Mouse (Mus musculus): ENCODE results near the gene Cd44. TPM values are rescaled to one million over a fixed set of nuclear protein-coding genes. Genes with fewer than 3 reads are reported as not detected.

Cd44 gene
- polyA plus RNA-seq, 1 experiment from 2014 or later = 4.1 TPM

DNA sequence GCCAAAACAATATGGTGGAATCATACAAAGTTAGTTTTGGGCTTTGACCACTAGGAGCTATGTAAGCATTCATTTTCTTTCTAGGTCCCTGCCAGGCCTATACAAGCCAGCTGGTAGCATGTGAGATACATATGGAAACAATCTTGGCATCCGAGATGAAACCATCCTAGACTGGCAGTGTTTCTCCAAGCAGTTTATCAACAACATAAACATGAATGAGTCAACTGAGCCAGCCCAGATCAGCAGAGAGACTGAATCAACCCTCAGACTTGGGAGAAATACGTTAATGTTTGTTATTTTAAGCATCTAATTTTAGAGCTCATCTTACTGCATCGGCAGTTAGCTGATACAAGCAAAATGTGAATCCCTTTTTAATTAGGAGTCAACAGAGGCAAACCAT is 93.8 kb downstream of the Cd44 start:
- H3K9ac ChIP-seq (ENCODE audit: low read depth, low read length) = no peak overlapping the region
- no peak overlapping the region for H3K27ac ChIP-seq (ENCODE audit: low read depth, low read length)
- no peak for ATAC-seq (ENCODE audit: low FRiP score)
- no peak overlapping the region for H3K4me3 ChIP-seq (ENCODE audit: low read depth, low read length)
- H3K36me3 ChIP-seq (ENCODE audit: control insufficient read depth, insufficient read depth, low read length) = no peaks in the 10 kb centered on the region
- WGBS = 67% methylated on average over 3 of the region's 3 CpGs
- no peaks in the 10 kb centered on the region for H3K9me3 ChIP-seq (ENCODE audit: control insufficient read depth, low read length)
- H3K4me2 ChIP-seq (replicated peaks; ENCODE audit: low read depth, low read length) = no peak overlapping the region
- H3K4me1 ChIP-seq (replicated peaks; ENCODE audit: control insufficient read depth, insufficient read depth, low read length) = no peaks in the 10 kb centered on the region
- no peak for DNase-seq (ENCODE audit: low spot score)
- no peaks in the 10 kb centered on the region for H3K27me3 ChIP-seq (ENCODE audit: control insufficient read depth, insufficient read depth, low read length)

DNA sequence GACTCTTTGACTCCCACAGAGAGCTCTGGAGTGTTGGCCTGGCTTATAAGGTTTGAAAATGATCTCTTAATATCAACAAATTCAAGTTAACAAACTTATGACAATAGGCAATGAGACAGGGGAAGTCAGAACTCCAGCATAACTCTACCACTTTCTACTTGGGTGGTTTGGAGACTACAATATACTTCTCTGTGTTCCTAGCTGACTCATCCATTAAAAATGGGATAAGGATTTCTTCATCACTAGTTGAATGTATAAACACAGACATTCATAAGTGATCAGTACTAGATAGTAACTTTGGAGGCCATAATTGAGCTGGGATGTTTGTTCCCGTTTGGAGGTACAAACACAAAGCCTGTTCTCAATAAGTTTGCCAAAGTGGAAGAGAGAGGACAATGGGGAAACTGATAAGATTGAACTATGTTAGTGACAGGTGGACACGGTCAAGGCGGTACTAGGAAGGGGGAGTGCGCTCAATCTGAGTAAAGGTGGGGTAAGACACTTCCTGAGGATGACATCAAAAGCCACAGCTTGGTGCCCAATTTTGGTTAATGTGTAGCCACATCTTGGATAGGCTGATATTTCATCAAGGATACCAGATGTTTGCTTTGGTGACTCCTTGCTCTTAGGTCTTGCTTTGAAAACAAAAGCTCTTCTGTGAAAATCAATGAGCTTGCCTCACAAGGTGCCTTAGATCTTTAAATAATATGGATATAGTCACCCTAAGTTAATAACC is 95.5 kb downstream of the Cd44 start:
- ATAC-seq (ENCODE audit: low FRiP score) (no peak), DNase-seq (ENCODE audit: low spot score) (no peak)
- H3K27me3 ChIP-seq (ENCODE audit: control insufficient read depth, insufficient read depth, low read length) = no peaks in the 10 kb centered on the region
- H3K4me3 ChIP-seq (ENCODE audit: low read depth, low read length) = no peak overlapping the region
- no peak overlapping the region for H3K4me2 ChIP-seq (replicated peaks; ENCODE audit: low read depth, low read length)
- H3K4me1 ChIP-seq (replicated peaks; ENCODE audit: control insufficient read depth, insufficient read depth, low read length) = no peaks in the 10 kb centered on the region
- no peaks in the 10 kb centered on the region for H3K36me3 ChIP-seq (ENCODE audit: control insufficient read depth, insufficient read depth, low read length)
- no peak overlapping the region for H3K27ac ChIP-seq (ENCODE audit: low read depth, low read length)
- WGBS = 89% methylated on average over 4 of the region's 4 CpGs
- H3K9ac ChIP-seq (ENCODE audit: low read depth, low read length) = no peak overlapping the region
- no peaks in the 10 kb centered on the region for H3K9me3 ChIP-seq (ENCODE audit: control insufficient read depth, low read length)

DNA sequence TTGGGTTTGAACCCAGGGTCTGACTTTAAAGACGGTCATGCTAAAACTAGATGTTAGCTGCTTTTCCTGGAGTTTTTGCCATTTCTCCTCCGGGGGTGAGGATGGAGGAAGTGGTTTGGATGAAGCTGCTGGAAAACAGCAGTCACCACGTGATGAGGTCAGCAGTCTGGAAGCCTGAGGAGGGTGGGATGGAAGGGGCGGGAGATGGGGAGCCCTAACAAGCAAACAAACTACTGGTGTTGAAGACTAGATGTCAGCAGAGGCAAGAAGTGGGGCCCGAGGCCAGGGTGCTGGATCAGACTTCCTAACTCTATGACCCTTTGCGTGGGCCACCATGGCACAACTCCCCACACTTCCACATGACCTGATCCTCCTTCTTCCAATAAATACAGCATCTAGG is 96.2 kb downstream of the Cd44 start:
- H3K9ac ChIP-seq (ENCODE audit: low read depth, low read length) = no peak overlapping the region
- no peak for ATAC-seq (ENCODE audit: low FRiP score)
- no peak overlapping the region for H3K4me3 ChIP-seq (ENCODE audit: low read depth, low read length)
- H3K27ac ChIP-seq (ENCODE audit: low read depth, low read length) = no peak overlapping the region
- H3K4me2 ChIP-seq (replicated peaks; ENCODE audit: low read depth, low read length) = no peak overlapping the region
- no peaks in the 10 kb centered on the region for H3K4me1 ChIP-seq (replicated peaks; ENCODE audit: control insufficient read depth, insufficient read depth, low read length)
- H3K27me3 ChIP-seq (ENCODE audit: control insufficient read depth, insufficient read depth, low read length) = no peaks in the 10 kb centered on the region
- no peaks in the 10 kb centered on the region for H3K9me3 ChIP-seq (ENCODE audit: control insufficient read depth, low read length)
- 80% methylated on average over 6 of the region's 6 CpGs for WGBS
- H3K36me3 ChIP-seq (ENCODE audit: control insufficient read depth, insufficient read depth, low read length) = no peaks in the 10 kb centered on the region
- DNase-seq (ENCODE audit: low spot score) = no peak

DNA sequence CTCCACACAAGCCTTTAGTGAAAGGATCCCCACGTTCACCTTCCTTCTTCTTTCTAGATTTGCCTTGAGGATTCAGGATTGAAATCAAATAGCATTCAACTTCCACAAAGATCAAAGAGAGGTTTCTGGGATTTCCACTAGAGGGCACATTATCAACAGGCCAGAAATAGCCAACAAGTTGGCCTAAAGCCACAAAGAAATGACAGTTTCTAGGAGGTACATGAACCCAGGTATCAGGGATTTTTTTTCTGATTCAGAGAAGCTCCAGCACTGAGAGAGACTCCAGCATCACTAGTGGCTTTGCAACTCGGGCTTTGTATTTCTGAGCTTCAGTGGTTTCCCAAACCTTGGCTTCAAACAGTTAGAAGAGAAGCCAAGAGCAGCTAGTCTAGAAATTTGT is 97.4 kb downstream of the Cd44 start:
- Histone ChIP-seq H3K9me3 (ENCODE audit: control insufficient read depth, low read length) (no peaks in the 10 kb centered on the region), H3K9ac (ENCODE audit: low read depth, low read length) (no peak overlapping the region), H3K4me1 (replicated peaks; ENCODE audit: control insufficient read depth, insufficient read depth, low read length) (no peaks in the 10 kb centered on the region), H3K27me3 (ENCODE audit: control insufficient read depth, insufficient read depth, low read length) (no peaks in the 10 kb centered on the region), H3K4me3 (ENCODE audit: low read depth, low read length) (no peak overlapping the region), H3K27ac (ENCODE audit: low read depth, low read length) (no peak overlapping the region), H3K4me2 (replicated peaks; ENCODE audit: low read depth, low read length) (no peak overlapping the region), H3K36me3 (ENCODE audit: control insufficient read depth, insufficient read depth, low read length) (no peaks in the 10 kb centered on the region)
- WGBS = 64% methylated on average over 2 of the region's 2 CpGs
- ATAC-seq (ENCODE audit: low FRiP score) = no peak
- peak; percentile 36 for DNase-seq (ENCODE audit: low spot score)

DNA sequence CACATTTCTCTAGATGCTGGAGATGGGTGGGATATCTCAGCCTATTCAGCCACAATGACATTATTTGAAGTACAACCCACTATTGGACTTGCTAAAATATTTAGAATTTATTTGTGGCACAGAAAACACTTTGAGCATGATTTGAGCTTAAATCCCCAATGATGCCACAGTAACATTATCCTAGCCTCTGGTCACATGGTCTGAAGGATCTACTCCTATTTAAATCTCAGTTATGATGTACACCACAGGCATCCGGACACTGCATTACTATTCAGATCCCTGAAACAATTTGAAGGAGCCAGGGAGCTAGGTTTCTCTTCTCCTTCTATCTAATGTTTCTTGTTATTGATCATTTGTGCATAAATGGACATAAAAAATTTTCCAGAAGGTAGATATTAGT is 99.6 kb downstream of the Cd44 start:
- H3K4me2 ChIP-seq (replicated peaks; ENCODE audit: low read depth, low read length) = no peak overlapping the region
- H3K9me3 ChIP-seq (ENCODE audit: control insufficient read depth, low read length) = no peaks in the 10 kb centered on the region
- no peaks in the 10 kb centered on the region for H3K27me3 ChIP-seq (ENCODE audit: control insufficient read depth, insufficient read depth, low read length)
- DNase-seq (ENCODE audit: low spot score) (no peak), ATAC-seq (ENCODE audit: low FRiP score) (no peak)
- no peak overlapping the region for H3K4me3 ChIP-seq (ENCODE audit: low read depth, low read length)
- no peak overlapping the region for H3K9ac ChIP-seq (ENCODE audit: low read depth, low read length)
- no peaks in the 10 kb centered on the region for H3K4me1 ChIP-seq (replicated peaks; ENCODE audit: control insufficient read depth, insufficient read depth, low read length)
- 90% methylated on average over 1 of the region's 1 CpGs for WGBS
- no peaks in the 10 kb centered on the region for H3K36me3 ChIP-seq (ENCODE audit: control insufficient read depth, insufficient read depth, low read length)
- H3K27ac ChIP-seq (ENCODE audit: low read depth, low read length) = no peak overlapping the region

DNA sequence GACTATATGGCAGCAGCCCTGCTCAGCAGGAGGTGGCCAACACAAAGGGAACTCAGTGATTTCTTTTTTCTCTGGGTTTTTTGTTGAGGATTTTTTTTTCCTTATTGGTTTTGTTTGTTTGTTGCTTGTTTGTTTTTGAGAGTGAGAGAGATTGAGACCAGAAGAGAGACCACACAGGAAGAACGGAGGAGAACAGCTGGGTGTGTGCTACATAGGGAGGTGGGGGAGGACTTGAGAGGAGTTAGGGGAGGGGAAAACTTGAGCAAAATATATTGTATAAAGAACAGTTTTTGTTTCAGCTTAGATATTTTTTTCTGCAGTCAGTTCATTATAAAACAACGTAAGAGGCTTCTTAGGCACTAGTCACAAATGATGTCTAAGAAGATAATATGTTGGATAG is 103.3 kb downstream of the Cd44 start:
- Histone ChIP-seq H3K9ac (ENCODE audit: low read depth, low read length) (no peak overlapping the region), H3K27me3 (ENCODE audit: control insufficient read depth, insufficient read depth, low read length) (no peaks in the 10 kb centered on the region), H3K27ac (ENCODE audit: low read depth, low read length) (no peak overlapping the region), H3K4me3 (ENCODE audit: low read depth, low read length) (no peak overlapping the region), H3K4me1 (replicated peaks; ENCODE audit: control insufficient read depth, insufficient read depth, low read length) (no peaks in the 10 kb centered on the region), H3K36me3 (ENCODE audit: control insufficient read depth, insufficient read depth, low read length) (no peaks in the 10 kb centered on the region), H3K4me2 (replicated peaks; ENCODE audit: low read depth, low read length) (no peak overlapping the region), H3K9me3 (ENCODE audit: control insufficient read depth, low read length) (no peaks in the 10 kb centered on the region)
- DNase-seq (ENCODE audit: low spot score) (no peak), ATAC-seq (ENCODE audit: low FRiP score) (no peak)
- 60% methylated on average over 2 of the region's 2 CpGs for WGBS

DNA sequence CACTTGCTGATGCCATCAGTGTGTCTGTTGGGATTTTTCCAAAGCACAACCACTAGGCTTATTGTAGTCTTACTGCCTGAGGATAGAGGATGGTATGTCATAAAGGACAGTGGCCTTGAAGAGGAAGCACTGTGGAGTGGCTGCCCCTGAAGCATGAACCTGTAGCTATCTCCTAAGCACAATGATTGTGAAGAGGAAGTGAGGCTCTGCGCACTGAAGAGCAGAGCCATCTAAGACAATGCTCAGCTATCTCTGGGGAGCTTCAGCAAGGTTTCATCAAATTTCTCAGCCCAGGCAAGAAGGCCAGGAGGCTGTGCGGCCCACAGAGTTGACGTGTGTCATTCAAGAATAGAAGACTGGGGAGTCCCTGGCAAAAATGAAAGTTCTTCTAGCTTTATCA is 106.4 kb downstream of the Cd44 start:
- H3K9me3 ChIP-seq (ENCODE audit: control insufficient read depth, low read length) = no peaks in the 10 kb centered on the region
- no peak overlapping the region for H3K4me2 ChIP-seq (replicated peaks; ENCODE audit: low read depth, low read length)
- no peaks in the 10 kb centered on the region for H3K36me3 ChIP-seq (ENCODE audit: control insufficient read depth, insufficient read depth, low read length)
- no peak overlapping the region for H3K9ac ChIP-seq (ENCODE audit: low read depth, low read length)
- H3K27ac ChIP-seq (ENCODE audit: low read depth, low read length) = no peak overlapping the region
- H3K4me3 ChIP-seq (ENCODE audit: low read depth, low read length) = no peak overlapping the region
- no peaks in the 10 kb centered on the region for H3K27me3 ChIP-seq (ENCODE audit: control insufficient read depth, insufficient read depth, low read length)
- 95% methylated on average over 3 of the region's 3 CpGs for WGBS
- ATAC-seq (ENCODE audit: low FRiP score) (no peak), DNase-seq (ENCODE audit: low spot score) (no peak)
- no peaks in the 10 kb centered on the region for H3K4me1 ChIP-seq (replicated peaks; ENCODE audit: control insufficient read depth, insufficient read depth, low read length)

DNA sequence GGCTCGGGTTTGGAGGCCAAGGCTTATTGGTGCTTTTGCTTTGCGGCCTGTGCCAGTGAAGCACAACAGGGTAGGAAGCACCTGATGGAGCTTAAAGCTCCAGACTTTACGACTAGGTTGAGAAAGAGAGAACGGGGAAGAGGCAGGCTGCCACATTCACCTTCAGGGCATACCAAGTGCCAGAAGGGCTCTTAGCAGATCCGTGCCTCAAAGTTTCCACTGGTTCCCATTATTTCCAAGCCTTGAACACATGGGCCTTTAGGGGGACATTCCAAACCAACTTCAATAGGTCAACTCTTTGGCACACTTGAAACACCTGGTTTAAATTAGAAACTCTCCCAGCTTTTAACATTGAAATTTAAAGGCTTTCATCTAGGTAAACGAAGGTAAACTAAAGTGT is 108.7 kb downstream of the Cd44 start:
- Histone ChIP-seq H3K27me3 (ENCODE audit: control insufficient read depth, insufficient read depth, low read length) (no peaks in the 10 kb centered on the region), H3K4me2 (replicated peaks; ENCODE audit: low read depth, low read length) (no peak overlapping the region), H3K9ac (ENCODE audit: low read depth, low read length) (no peak overlapping the region), H3K27ac (ENCODE audit: low read depth, low read length) (no peak overlapping the region), H3K4me1 (replicated peaks; ENCODE audit: control insufficient read depth, insufficient read depth, low read length) (no peaks in the 10 kb centered on the region), H3K9me3 (ENCODE audit: control insufficient read depth, low read length) (no peaks in the 10 kb centered on the region), H3K4me3 (ENCODE audit: low read depth, low read length) (no peak overlapping the region), H3K36me3 (ENCODE audit: control insufficient read depth, insufficient read depth, low read length) (no peaks in the 10 kb centered on the region)
- ATAC-seq (ENCODE audit: low FRiP score) = no peak
- no peak for DNase-seq (ENCODE audit: low spot score)
- WGBS = 89% methylated on average over 6 of the region's 6 CpGs

DNA sequence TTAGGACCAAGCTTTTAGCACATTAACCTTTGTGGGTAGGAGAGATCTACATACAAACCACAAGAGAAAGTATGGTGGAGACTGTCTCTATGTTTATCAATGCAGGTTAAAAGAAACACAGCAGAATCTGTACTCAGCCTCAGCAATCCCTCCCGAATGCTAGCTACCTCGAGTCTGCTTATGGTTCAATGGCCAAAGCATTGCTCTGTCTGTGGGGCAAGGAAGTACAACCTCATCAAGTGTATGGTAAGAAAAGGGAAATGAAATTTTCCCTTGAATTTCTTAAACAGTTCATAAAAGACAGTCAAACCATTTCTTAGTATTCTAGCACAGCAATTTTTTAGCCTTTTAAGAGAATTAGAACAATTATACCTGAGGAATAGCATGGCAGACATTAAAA is 109.8 kb downstream of the Cd44 start:
- Histone ChIP-seq H3K27me3 (ENCODE audit: control insufficient read depth, insufficient read depth, low read length) (no peaks in the 10 kb centered on the region), H3K4me3 (ENCODE audit: low read depth, low read length) (no peak overlapping the region), H3K9ac (ENCODE audit: low read depth, low read length) (no peak overlapping the region), H3K4me1 (replicated peaks; ENCODE audit: control insufficient read depth, insufficient read depth, low read length) (no peaks in the 10 kb centered on the region), H3K4me2 (replicated peaks; ENCODE audit: low read depth, low read length) (no peak overlapping the region), H3K27ac (ENCODE audit: low read depth, low read length) (no peak overlapping the region), H3K9me3 (ENCODE audit: control insufficient read depth, low read length) (no peaks in the 10 kb centered on the region), H3K36me3 (ENCODE audit: control insufficient read depth, insufficient read depth, low read length) (no peaks in the 10 kb centered on the region)
- no peak for ATAC-seq (ENCODE audit: low FRiP score)
- 72% methylated on average over 2 of the region's 2 CpGs for WGBS
- DNase-seq (ENCODE audit: low spot score) = no peak
